Mouse (Mus musculus) retina, postnatal 1 day (tissue): Measurements from ENCODE around the gene Slc34a3.

ENCODE experiments used
- DNase-seq: peaks from one replicate; pipeline ENCODE4 v3.0.0-alpha.2; 2012

Gene Slc34a3

GRCm38 (mm10) chr2:25246183-25247072 lies 12.3 kb upstream of the Slc34a3 start, which contains the start of gene AL732309.1:
Gene AL732309.1 (minus strand): TSS chr2:25246863.
- DNase-seq: no peak

- DNase-seq: no peak
These were observed 10.0 kb upstream of the Slc34a3 start for GRCm38 (mm10) chr2:25244144-25244543.

- no peak for DNase-seq
These were observed 9.2 kb upstream of the Slc34a3 start for GRCm38 (mm10) chr2:25243342-25243741.

- DNase-seq: peak; percentile 66
These were observed 7.9 kb upstream of the Slc34a3 start, which contains the start of the genes Rnf208 and Cysrt1 for GRCm38 (mm10) chr2:25242101-25242506. Gene Rnf208 (plus strand): TSS chr2:25242255. Gene Cysrt1 (minus strand): TSS chr2:25242452.

- no peak for DNase-seq
These were observed 7.2 kb upstream of the Slc34a3 start for GRCm38 (mm10) chr2:25241438-25241775.

- peak; percentile 88 for DNase-seq
These were observed 6.7 kb upstream of the Slc34a3 start for GRCm38 (mm10) chr2:25240723-25241437.

GRCm38 (mm10) chr2:25240310-25240709 lies 6.1 kb upstream of the Slc34a3 start:
- no peak for DNase-seq

GRCm38 (mm10) chr2:25239766-25240165 lies 5.6 kb upstream of the Slc34a3 start:
- DNase-seq: no peak

- DNase-seq: no peak
These were observed 3.9 kb upstream of the Slc34a3 start for GRCm38 (mm10) chr2:25238106-25238505.

GRCm38 (mm10) chr2:25237522-25237921 lies 3.4 kb upstream of the Slc34a3 start:
- no peak for DNase-seq

- no peak for DNase-seq
These were observed 2.5 kb upstream of the Slc34a3 start, which contains the start of gene Rnf224 for GRCm38 (mm10) chr2:25236614-25237013. Gene Rnf224 (minus strand): TSS chr2:25236787.

- no peak for DNase-seq
These were observed 522 bp upstream of the Slc34a3 start for GRCm38 (mm10) chr2:25234551-25235220.

GRCm38 (mm10) chr2:25233421-25233820 lies 743 bp downstream of the Slc34a3 start:
- no peak for DNase-seq

- no peak for DNase-seq
These were observed 3.1 kb downstream of the Slc34a3 start for GRCm38 (mm10) chr2:25231038-25231437.

GRCm38 (mm10) chr2:25230581-25230980 lies 3.6 kb downstream of the Slc34a3 start:
- no peak for DNase-seq

GRCm38 (mm10) chr2:25229582-25229981 lies 4.6 kb downstream of the Slc34a3 start:
- no peak for DNase-seq

GRCm38 (mm10) chr2:25228995-25229530 lies 5.1 kb downstream of the Slc34a3 start:
- no peak for DNase-seq

- peak; percentile 94 for DNase-seq
These were observed 5.7 kb downstream of the Slc34a3 start for GRCm38 (mm10) chr2:25228431-25228889.

GRCm38 (mm10) chr2:25227406-25227805 lies 6.8 kb downstream of the Slc34a3 start:
- DNase-seq: no peak

- no peak for DNase-seq
These were observed 7.3 kb downstream of the Slc34a3 start for GRCm38 (mm10) chr2:25226864-25227263.

- DNase-seq: no peak
These were observed 8.3 kb downstream of the Slc34a3 start for GRCm38 (mm10) chr2:25225811-25226379.
